Comparison of ENCODE assay signal across 8 mouse cellular contexts in the genomic region with DNA sequence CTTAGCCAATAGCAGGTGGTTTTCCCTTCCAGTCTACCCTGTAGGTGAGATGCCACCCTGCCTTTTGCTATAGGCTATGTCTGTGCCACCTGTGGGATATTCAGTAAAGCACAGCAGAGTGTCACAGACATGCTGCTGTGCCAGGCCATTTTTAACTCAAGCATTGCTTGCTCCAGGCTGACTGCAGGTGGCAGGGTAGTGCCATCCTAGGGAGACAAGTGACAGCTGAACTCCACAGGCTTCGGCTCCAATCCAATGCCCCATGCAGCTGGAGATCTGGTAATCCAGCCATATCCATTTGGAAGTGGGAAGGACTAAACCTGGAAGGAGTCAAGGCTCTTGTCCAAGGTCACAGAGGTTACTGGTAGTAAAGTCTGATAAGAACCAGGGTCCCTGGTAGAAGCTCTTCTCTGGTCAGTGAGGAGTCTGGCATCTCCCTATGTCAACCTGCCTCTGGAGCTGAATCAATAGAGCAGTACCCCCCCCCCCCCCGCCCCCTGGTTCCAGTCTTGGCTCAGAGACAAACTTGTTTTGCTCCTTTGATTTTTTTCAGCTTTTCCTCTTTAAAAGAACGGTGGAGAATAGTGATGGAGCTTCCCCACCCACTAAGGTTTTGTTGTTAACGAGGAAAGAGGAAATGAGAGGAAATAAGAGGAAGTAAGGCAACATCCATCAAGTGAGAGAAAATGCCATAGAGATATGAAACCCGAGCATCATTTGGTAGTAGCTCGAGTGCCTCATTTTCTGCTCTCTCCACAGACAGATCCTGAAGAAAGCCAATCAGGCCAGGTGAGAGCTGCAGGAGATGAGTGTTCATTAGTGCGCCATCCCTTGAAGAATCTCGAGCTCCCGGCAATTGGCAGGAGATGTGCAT.
DNase-seq lines count a peak whose midpoint lies in the region; ATAC-seq and TF ChIP-seq lines count a peak whose summit lies in the region.

No protein-coding gene starts in this region.

- peak; percentile 27 to 46 for DNase-seq in heart, adult 18-20 months
- no peak for DNase-seq in heart, postnatal 25 days (ENCODE audit: low spot score)
- peak; percentile 28 to 34 for DNase-seq in B cell, adult 2 months
- peak; percentile 81 to 84 for DNase-seq in cerebellum, adult 2 months
- DNase-seq in gastrocnemius, postnatal 14 days: peak; percentile 65
- peak; percentile 74 for DNase-seq in kidney, postnatal 10 days
- DNase-seq in splenic B cell, adult 2 months (ENCODE audit: low read depth, low spot score): peak; percentile 45

- 13% methylated on average over 9 of the region's 9 CpGs for WGBS in cerebellum, adult 2 months

- ATAC-seq in megakaryocyte, adult 5-6 weeks (ENCODE audit: poor library complexity, severe bottlenecking): peak; percentile 83

- TF ChIP-seq POLR2A in cerebellum, adult 2 months (IDR thresholded peaks at IDR 0.05; ENCODE audit: borderline replicate concordance, insufficient read depth, low read length): no peak

- peaks cover 4% of the 10 kb centered on the region for H3K4me1 ChIP-seq in cerebellum, adult 2 months (ENCODE audit: control insufficient read depth, insufficient read depth, low read length)

- no peak overlapping the region for H3K4me3 ChIP-seq in cerebellum, adult 2 months (replicated peaks; ENCODE audit: insufficient read depth, low read depth, low read length)

- H3K27ac ChIP-seq in cerebellum, adult 2 months (ENCODE audit: insufficient read depth, low read length): no peak overlapping the region

- no peaks in the 10 kb centered on the region; the same call in 1 of the 2 replicates for H3K27me3 ChIP-seq in cerebellum, adult 2 months (ENCODE audit: control insufficient read depth, insufficient read depth, low read length)
- no peaks in the 10 kb centered on the region for H3K27me3 ChIP-seq in splenic B cell, adult 2 months (ENCODE audit: control insufficient read depth, insufficient read depth, low read length, poor library complexity, severe bottlenecking)

- H3K36me3 ChIP-seq in splenic B cell, adult 2 months (ENCODE audit: control insufficient read depth, insufficient read depth, low read length, poor library complexity, severe bottlenecking): no peaks in the 10 kb centered on the region

- peak; percentile 92 for TF ChIP-seq CTCF in cerebellum, adult 2 months (IDR thresholded peaks at IDR 0.05; ENCODE audit: borderline replicate concordance, insufficient read depth, low read depth, low read length)

- intact Hi-C loops in heart, postnatal 25 days (cut with DNase I): loop anchor here (2.0 to 5.0 kb wide), 3 partner anchors 277 to 816 kb away; no protein-coding TSS in a partner anchor
- intact Hi-C loops in gastrocnemius, postnatal 14 days (cut with DNase I; ENCODE audit: low total_unique reads): loop anchor here (5.0 to 10.0 kb wide), 4 partner anchors 276 to 819 kb away; no protein-coding TSS in a partner anchor
